Mouse (Mus musculus) CH12.LX (cell line): ENCODE measurements around the gene Nudt5. TPM values are rescaled to one million over a fixed set of nuclear protein-coding genes. Genes with fewer than 3 reads are reported as not detected.

Experiments used
- DNase-seq: peaks from one replicate; pipeline ENCODE4 v3.0.0-alpha.2; 2013; ENCODE audit errors: extremely low read depth
- H3K27ac ChIP-seq: 2 replicates; pipeline ENCODE4 v1.5.1; 2012; ENCODE audit warnings: low read depth, mild to moderate bottlenecking, control low read depth, moderate library complexity; ENCODE audit not compliant: insufficient read depth
- H3K27me3 ChIP-seq: replicated peaks from 2 replicates; pipeline ENCODE3; 2012; ENCODE audit warnings: inconsistent platforms
- H3K36me3 ChIP-seq, 2 experiments: replicated peaks in 1 of 2; 2 replicates each; pipeline versions ENCODE3 to v1.6.1; 2012; ENCODE audit warnings: inconsistent platforms in 1 of 2, low read length in 1 of 2, mild to moderate bottlenecking in 1 of 2, mixed read lengths in 1 of 2, moderate library complexity in 1 of 2; ENCODE audit not compliant: control insufficient read depth in 1 of 2, insufficient read depth in 1 of 2
- H3K4me1 ChIP-seq, 2 experiments: 2 replicates each; pipeline ENCODE4 v1.6.1; 2012; ENCODE audit warnings: inconsistent platforms in 1 of 2, moderate library complexity in 1 of 2; ENCODE audit not compliant: insufficient read depth in 2 of 2, control insufficient read depth in 1 of 2
- H3K4me2 ChIP-seq: 2 replicates; pipeline ENCODE4 v1.6.1; 2012; ENCODE audit warnings: low read depth, mild to moderate bottlenecking, control low read depth; ENCODE audit not compliant: poor library complexity, insufficient read depth, severe bottlenecking
- H3K4me3 ChIP-seq, 3 experiments: fragments of 150-350 bp in 1 of 3; sonication (generic) in 1 of 3; replicated peaks in 1 of 3; 2 replicates each; pipeline versions ENCODE3 to v1.5.1; 2011 to 2012; ENCODE audit warnings: low read depth in 2 of 3, low read length in 2 of 3, mild to moderate bottlenecking in 2 of 3, moderate library complexity in 2 of 3, control low read depth in 1 of 3, improper control_type of control experiment in 1 of 3, inconsistent platforms in 1 of 3, mixed read lengths in 1 of 3; ENCODE audit not compliant: poor library complexity in 1 of 3
- H3K79me2 ChIP-seq: replicated peaks from 2 replicates; pipeline ENCODE4 v1.6.1; 2012; ENCODE audit warnings: mild to moderate bottlenecking, moderate library complexity; ENCODE audit not compliant: control insufficient read depth, poor library complexity, insufficient read depth, severe bottlenecking; ENCODE audit errors: extremely low read depth
- H3K9ac ChIP-seq: 2 replicates; pipeline ENCODE4 v1.6.1; 2012; ENCODE audit warnings: low read depth, mild to moderate bottlenecking, control low read depth, moderate library complexity; ENCODE audit not compliant: insufficient read depth
- H3K9me3 ChIP-seq: replicated peaks from 2 replicates; pipeline ENCODE3; 2012; ENCODE audit warnings: low read length, inconsistent platforms, mixed read lengths
- CHD1 ChIP-seq: IDR thresholded peaks from 2 replicates; pipeline ENCODE4 v1.6.1; 2012; ENCODE audit warnings: low read depth, low read length, improper control_type of control experiment, inconsistent platforms
- CHD2 ChIP-seq: IDR thresholded peaks from 2 replicates; pipeline ENCODE4 v1.6.1; 2011; ENCODE audit warnings: low read length, improper control_type of control experiment
- CTCF ChIP-seq, 2 experiments: IDR thresholded peaks in 1 of 2; conservative IDR thresholded peaks in 1 of 2; 2 replicates each; pipeline ENCODE4 v1.5.1; 2011 to 2012; ENCODE audit warnings: low read depth in 2 of 2, low read length in 2 of 2, improper control_type of control experiment in 1 of 2, inconsistent platforms in 1 of 2, mild to moderate bottlenecking in 1 of 2, moderate library complexity in 1 of 2
- E2F4 ChIP-seq: IDR thresholded peaks from 2 replicates; pipeline ENCODE4 v1.6.1; 2011; ENCODE audit warnings: low read depth, low read length, improper control_type of control experiment; ENCODE audit not compliant: insufficient replicate concordance
- IRF4 ChIP-seq: IDR thresholded peaks from 2 replicates; pipeline ENCODE4 v1.6.1; 2014; ENCODE audit warnings: low read depth, mild to moderate bottlenecking, inconsistent platforms, low read length, improper control_type of control experiment
- MAFK ChIP-seq: IDR thresholded peaks from 2 replicates; pipeline ENCODE4 v1.6.1; 2011; ENCODE audit warnings: low read length, improper control_type of control experiment; ENCODE audit not compliant: insufficient replicate concordance
- MAZ ChIP-seq: IDR thresholded peaks from 2 replicates; pipeline ENCODE4 v1.6.1; 2012; ENCODE audit warnings: low read depth, mild to moderate bottlenecking, inconsistent platforms, low read length, improper control_type of control experiment, moderate library complexity
- MEF2A ChIP-seq: IDR thresholded peaks from 2 replicates; pipeline ENCODE4 v1.6.1; 2014; ENCODE audit warnings: low read depth, mild to moderate bottlenecking, inconsistent platforms, low read length, improper control_type of control experiment, borderline replicate concordance
- MYC ChIP-seq: IDR thresholded peaks from 2 replicates; pipeline ENCODE4 v1.6.1; 2011; ENCODE audit warnings: low read depth, mild to moderate bottlenecking, improper control_type of control experiment, low read length
- NELFE ChIP-seq: IDR thresholded peaks from 2 replicates; pipeline ENCODE4 v1.6.1; 2011; ENCODE audit warnings: low read depth, low read length, improper control_type of control experiment
- RAD21 ChIP-seq: IDR thresholded peaks from 2 replicates; pipeline ENCODE4 v1.6.1; 2011; ENCODE audit warnings: low read depth, mild to moderate bottlenecking, low read length, improper control_type of control experiment, moderate library complexity
- RCOR1 ChIP-seq: conservative IDR thresholded peaks from 2 replicates; pipeline ENCODE4 v1.6.1; 2012; ENCODE audit warnings: low read depth, mild to moderate bottlenecking, inconsistent platforms, low read length, improper control_type of control experiment
- SIN3A ChIP-seq: IDR thresholded peaks from 2 replicates; pipeline ENCODE4 v1.6.1; 2012; ENCODE audit warnings: low read length, improper control_type of control experiment, inconsistent platforms
- ZNF384 ChIP-seq: IDR thresholded peaks from 2 replicates; pipeline ENCODE4 v1.6.1; 2012; ENCODE audit warnings: low read depth, low read length, improper control_type of control experiment, inconsistent platforms
- dilution Hi-C: fragments of 300-500 bp; cut with MboI; formaldehyde crosslinking; loops from 2 replicates; pipeline ENCODE4 v1.14.3; 2020; ENCODE audit warnings: low sequenced_read_pairs; ENCODE audit not compliant: extremely low pct_unique_long_range_greater_than_20kb, extremely low pct_ligation_motif_present
- in situ Hi-C: fragments of 300-500 bp; cut with MboI; formaldehyde crosslinking; loops from 3 replicates; pipeline ENCODE4 v1.14.3; 2019; ENCODE audit warnings: low sequenced_read_pairs, low pct_ligation_motif_present, low pct_unique_long_range_greater_than_20kb, mixed read lengths
- polyA plus RNA-seq: library from polyadenylated mRNA; unstranded; fragments of >175 nt; gene quantifications from 2 replicates; pipeline ENCODE4 v1.2.1, GENCODE M21; 2012; ENCODE audit warnings: low read depth; ENCODE audit not compliant: insufficient read length
- total RNA-seq, 2 experiments: library from RNA; depleted of rRNA; stranded (reverse); fragments of 300-350 nt in 1 of 2; fragments of >200 nt in 1 of 2; gene quantifications; 2 replicates each; pipeline ENCODE4 v1.2.3; 2012 to 2014

The Nudt5 gene
- total and polyA plus RNA-seq, 3 experiments = 102 to 245 (median 128) TPM

GRCm38 (mm10) chr2:5844181-5844872 is 492 bp upstream of the Nudt5 start:
- peak overlapping the region; percentile 86 for H3K4me2 ChIP-seq
- peak; percentile 29 for DNase-seq
- in situ Hi-C loops = loop anchor here (25.0 kb wide), 1 partner anchor 932 kb away; the partner anchor contains the start of gene Phyh
- peak overlapping the region; percentile 81 for H3K27ac ChIP-seq
- peaks cover 16 to 36% of the 10 kb centered on the region in 2 experiments for H3K36me3 ChIP-seq
- no peaks in the 10 kb centered on the region for H3K27me3 ChIP-seq
- peaks cover 2% of the 10 kb centered on the region for H3K9me3 ChIP-seq
- peaks cover 68% of the 10 kb centered on the region for H3K79me2 ChIP-seq
- H3K4me3 ChIP-seq = peak overlapping the region; percentile 80 to 83 (median 80)
- dilution Hi-C loops = no loop called here
- TF ChIP-seq CHD1 = peak; percentile 23; the same call in 1 of the 2 replicates
- no peak for TF ChIP-seq RAD21
- 0 out of 2 replicates have a peak, but pooled peaks have one; percentile 5 for TF ChIP-seq MAZ
- no peak for TF ChIP-seq CHD2
- TF ChIP-seq ZNF384 = peak; percentile 49; the same call in 1 of the 2 replicates
- TF ChIP-seq RCOR1 = no peak
- H3K4me1 ChIP-seq = peaks cover 12 to 57% of the 10 kb centered on the region in 2 experiments
- H3K9ac ChIP-seq = peak overlapping the region; percentile 79

- DNase-seq = no peak
- in situ Hi-C loops (loop anchor here (25.0 kb wide), 1 partner anchor 934 kb away; the partner anchor contains the start of gene Phyh), dilution Hi-C loops (no loop called here)
- Histone ChIP-seq H3K27ac (no peak overlapping the region), H3K27me3 (no peaks in the 10 kb centered on the region), H3K79me2 (peaks cover 76% of the 10 kb centered on the region), H3K4me3 (peak overlapping the region; percentile 80 to 83 (median 80)), H3K36me3 (peaks cover 12 to 40% of the 10 kb centered on the region in 2 experiments), H3K9ac (peak overlapping the region; percentile 79), H3K4me2 (peak overlapping the region; percentile 96), H3K4me1 (peaks cover 12 to 52% of the 10 kb centered on the region in 2 experiments), H3K9me3 (no peaks in the 10 kb centered on the region)
- TF ChIP-seq ZNF384 (peak; percentile 15; the same call in 1 of the 2 replicates), MYC (no peak)
These were observed 1.0 kb downstream of the Nudt5 start for GRCm38 (mm10) chr2:5845826-5846225.

- peaks cover 63% of the 10 kb centered on the region for H3K79me2 ChIP-seq
- TF ChIP-seq E2F4 (no peak), RAD21 (no peak), IRF4 (no peak), MYC (no peak), NELFE (no peak), SIN3A (no peak), CTCF (conservative IDR thresholded peaks at IDR 0.05 in 1 of 2, IDR thresholded peaks at IDR 0.05 in 1 of 2; ENCODE audit: low read depth in 2 of 2, low read length in 2 of 2) (no peak), MAFK (no peak), MEF2A (no peak)
- H3K27ac ChIP-seq = no peak overlapping the region
- dilution Hi-C loops = no loop called here
- H3K9ac ChIP-seq = no peak overlapping the region
- H3K4me1 ChIP-seq = peaks cover 3 to 31% of the 10 kb centered on the region in 2 experiments
- H3K4me3 ChIP-seq = no peak overlapping the region
- H3K9me3 ChIP-seq = no peaks in the 10 kb centered on the region
- no peak for DNase-seq
- no peak overlapping the region for H3K4me2 ChIP-seq
- in situ Hi-C loops = no loop called here
- H3K36me3 ChIP-seq = peaks cover 23 to 77% of the 10 kb centered on the region in 2 experiments
- H3K27me3 ChIP-seq = no peaks in the 10 kb centered on the region
These were observed 6.3 kb downstream of the Nudt5 start for GRCm38 (mm10) chr2:5851116-5851515.
